Mouse (Mus musculus) intestine, postnatal 0 days (tissue): ENCODE data around the gene Arl13b. TPM values are rescaled to one million over a fixed set of nuclear protein-coding genes. Genes with fewer than 3 reads are reported as not detected.

ENCODE experiments used
- ATAC-seq: fragments of 200-750 bp; cut with Nextera tagmentation; 2 replicates; pipeline ENCODE4 v1.8.0; 2017; ENCODE audit warnings: mild to moderate bottlenecking, moderate TSS enrichment, moderate library complexity
- H3K27ac ChIP-seq: fragments of 300-500 bp; sonication (generic); 2 replicates; pipeline ENCODE4 v1.5.1; 2014; ENCODE audit warnings: mild to moderate bottlenecking, low read depth, low read length, moderate library complexity
- H3K27me3 ChIP-seq: fragments of 300-500 bp; sonication (generic); replicated peaks from 2 replicates; pipeline ENCODE4 v1.6.1; 2014; ENCODE audit warnings: low read length, mixed read lengths; ENCODE audit not compliant: control insufficient read depth, insufficient read depth
- H3K36me3 ChIP-seq: fragments of 300-500 bp; sonication (generic); 2 replicates; pipeline ENCODE4 v1.6.1; 2014; ENCODE audit warnings: mild to moderate bottlenecking, moderate library complexity; ENCODE audit not compliant: control insufficient read depth, insufficient read depth
- H3K4me1 ChIP-seq: fragments of 300-500 bp; sonication (generic); replicated peaks from 2 replicates; pipeline ENCODE4 v1.6.1; 2014; ENCODE audit warnings: antibody characterized with exemption, low read length, mixed read lengths; ENCODE audit not compliant: control insufficient read depth, insufficient read depth
- H3K4me2 ChIP-seq: fragments of 300-500 bp; sonication (generic); replicated peaks from 2 replicates; pipeline ENCODE4 v1.6.1; 2014; ENCODE audit warnings: low read depth, mild to moderate bottlenecking, moderate library complexity
- H3K4me3 ChIP-seq: fragments of 300-500 bp; sonication (generic); 2 replicates; pipeline ENCODE4 v1.5.1; 2014; ENCODE audit warnings: low read depth, low read length
- H3K9ac ChIP-seq: fragments of 300-500 bp; sonication (generic); 2 replicates; pipeline ENCODE4 v1.6.1; 2014; ENCODE audit warnings: mild to moderate bottlenecking, low read depth, low read length
- H3K9me3 ChIP-seq: fragments of 300-500 bp; sonication (generic); 2 replicates; pipeline ENCODE4 v1.6.1; 2016; ENCODE audit warnings: mixed run types; ENCODE audit not compliant: control insufficient read depth
- CTCF ChIP-seq: sonication (generic); IDR thresholded peaks from 2 replicates; pipeline ENCODE4 v1.5.1; 2016; ENCODE audit warnings: low read depth, mild to moderate bottlenecking, control low read depth, antibody characterized with exemption, moderate library complexity
- WGBS: fragments of 180-500 bp; shearing (Covaris S2); extraction: QIAGEN DNeasy Blood & Tissue Kit; methylation state at CpG from one replicate; pipeline ENCODE4 v1.1.7; 2014; 5-methylcytosine and 5-hydroxymethylcytosine counted together
- polyA plus RNA-seq: library from polyadenylated mRNA; unstranded; fragments of >200 nt; fragmentation: Nextera tagmentation; extraction: Ambion mirVana; gene quantifications from 2 replicates; pipeline ENCODE4 v1.2.1, GENCODE M21; 2015

Gene Arl13b
- polyA plus RNA-seq = 9.8 and 10.0 TPM in 2 replicates

- under 1% methylated on average over 51 of the region's 52 CpGs for WGBS
Measured at GRCm38 (mm10) chr16:62846498-62847312, at the start of gene Arl13b. TSS of gene Arl13b (minus strand) at chr16:62847040.

GRCm38 (mm10) chr16:62895824-62896223 lies 49.0 kb upstream of the Arl13b start:
- no peak overlapping the region for H3K27ac ChIP-seq
- no peaks in the 10 kb centered on the region for H3K4me1 ChIP-seq
- no peaks in the 10 kb centered on the region for H3K36me3 ChIP-seq
- H3K4me3 ChIP-seq = no peak overlapping the region
- H3K9ac ChIP-seq = no peak overlapping the region
- no peaks in the 10 kb centered on the region for H3K27me3 ChIP-seq
- no peak for ATAC-seq
- H3K9me3 ChIP-seq = no peaks in the 10 kb centered on the region
- no peak for TF ChIP-seq CTCF
- WGBS = 81% methylated on average over 3 of the region's 3 CpGs
- no peak overlapping the region for H3K4me2 ChIP-seq

More at GRCm38 (mm10) chr16:62846498-62847312, at the start of gene Arl13b:
- Histone ChIP-seq H3K36me3 (no peaks in the 10 kb centered on the region), H3K4me2 (peak within 1 kb of the TSS; percentile 92), H3K27me3 (no peaks in the 10 kb centered on the region), H3K4me1 (no peaks in the 10 kb centered on the region), H3K4me3 (peak within 1 kb of the TSS; percentile 64), H3K27ac (no peak within 1 kb of the TSS), H3K9ac (peak within 1 kb of the TSS; percentile 58), H3K9me3 (no peaks in the 10 kb centered on the region)
- no peak for TF ChIP-seq CTCF
- peak; percentile 100 for ATAC-seq

- H3K27ac ChIP-seq = no peak overlapping the region
- H3K4me1 ChIP-seq = no peaks in the 10 kb centered on the region
- 78% methylated on average over 6 of the region's 6 CpGs for WGBS
- H3K36me3 ChIP-seq = no peaks in the 10 kb centered on the region
- H3K4me2 ChIP-seq = no peak overlapping the region
- H3K27me3 ChIP-seq = no peaks in the 10 kb centered on the region
- H3K4me3 ChIP-seq = no peak overlapping the region
- no peaks in the 10 kb centered on the region for H3K9me3 ChIP-seq
- TF ChIP-seq CTCF = no peak
- ATAC-seq = no peak
- H3K9ac ChIP-seq = no peak overlapping the region
Measured at GRCm38 (mm10) chr16:62874065-62874464, 27.2 kb upstream of the Arl13b start.

GRCm38 (mm10) chr16:62873180-62873579 lies 26.3 kb upstream of the Arl13b start:
- H3K4me1 ChIP-seq = no peaks in the 10 kb centered on the region
- TF ChIP-seq CTCF = no peak
- no peaks in the 10 kb centered on the region for H3K27me3 ChIP-seq
- no peak overlapping the region for H3K27ac ChIP-seq
- no peak overlapping the region for H3K4me2 ChIP-seq
- H3K4me3 ChIP-seq = no peak overlapping the region
- WGBS = 53% methylated on average over 4 of the region's 4 CpGs
- H3K36me3 ChIP-seq = no peaks in the 10 kb centered on the region
- H3K9ac ChIP-seq = no peak overlapping the region
- no peak for ATAC-seq
- H3K9me3 ChIP-seq = no peaks in the 10 kb centered on the region

GRCm38 (mm10) chr16:62872688-62873117 lies 25.9 kb upstream of the Arl13b start:
- no peak overlapping the region for H3K27ac ChIP-seq
- ATAC-seq = no peak
- no peak for TF ChIP-seq CTCF
- 68% methylated on average over 5 of the region's 5 CpGs for WGBS
- no peaks in the 10 kb centered on the region for H3K36me3 ChIP-seq
- H3K4me2 ChIP-seq = no peak overlapping the region
- no peaks in the 10 kb centered on the region for H3K27me3 ChIP-seq
- H3K9ac ChIP-seq = no peak overlapping the region
- H3K4me3 ChIP-seq = no peak overlapping the region
- no peaks in the 10 kb centered on the region for H3K4me1 ChIP-seq
- no peaks in the 10 kb centered on the region for H3K9me3 ChIP-seq

- Histone ChIP-seq H3K36me3 (no peaks in the 10 kb centered on the region), H3K27me3 (no peaks in the 10 kb centered on the region), H3K9me3 (no peaks in the 10 kb centered on the region), H3K27ac (no peak overlapping the region), H3K9ac (no peak overlapping the region), H3K4me2 (no peak overlapping the region), H3K4me1 (no peaks in the 10 kb centered on the region), H3K4me3 (no peak overlapping the region)
- no peak for TF ChIP-seq CTCF
- 75% methylated on average over 6 of the region's 6 CpGs for WGBS
- ATAC-seq = no peak
Measured at GRCm38 (mm10) chr16:62861455-62861854, 14.6 kb upstream of the Arl13b start.
